Mouse (Mus musculus) limb, embryonic 14.5 days (tissue): ENCODE results near the gene Krba1. TPM values are rescaled to one million over a fixed set of nuclear protein-coding genes. Genes with fewer than 3 reads are reported as not detected.

Experiments used
- ATAC-seq: fragments of 200-750 bp; cut with Nextera tagmentation; 2 replicates; pipeline ENCODE4 v1.8.0; 2017; ENCODE audit warnings: low read depth, moderate number of reproducible peaks, moderate TSS enrichment; ENCODE audit not compliant: low FRiP score
- DNase-seq: peaks from one replicate; pipeline ENCODE4 v3.0.0-alpha.2; 2015; ENCODE audit warnings: low spot score
- H3K27ac ChIP-seq: fragments of 300-500 bp; sonication (generic); replicated peaks from 2 replicates; pipeline ENCODE4 v1.5.1; 2014; ENCODE audit warnings: low read depth, mild to moderate bottlenecking, low read length, moderate library complexity, mixed read lengths
- H3K27me3 ChIP-seq: fragments of 300-500 bp; sonication (generic); 2 replicates; pipeline ENCODE4 v1.6.1; 2014; ENCODE audit warnings: low read length, mixed read lengths; ENCODE audit not compliant: control insufficient read depth, insufficient read depth
- H3K36me3 ChIP-seq: fragments of 300-500 bp; sonication (generic); 2 replicates; pipeline ENCODE4 v1.6.1; 2014; ENCODE audit warnings: mild to moderate bottlenecking, low read length, moderate library complexity, mixed read lengths; ENCODE audit not compliant: control insufficient read depth, insufficient read depth
- H3K4me1 ChIP-seq: fragments of 300-500 bp; sonication (generic); 2 replicates; pipeline ENCODE4 v1.6.1; 2014; ENCODE audit warnings: antibody characterized with exemption, low read length, mixed read lengths; ENCODE audit not compliant: control insufficient read depth, insufficient read depth
- H3K4me2 ChIP-seq: fragments of 300-500 bp; sonication (generic); replicated peaks from 2 replicates; pipeline ENCODE4 v1.6.1; 2014; ENCODE audit warnings: low read depth, mild to moderate bottlenecking, low read length, moderate library complexity; ENCODE audit not compliant: severe bottlenecking
- H3K4me3 ChIP-seq: fragments of 300-500 bp; sonication (generic); replicated peaks from 2 replicates; pipeline ENCODE4 v1.5.1; 2014; ENCODE audit warnings: low read length
- H3K9ac ChIP-seq: fragments of 300-500 bp; sonication (generic); 2 replicates; pipeline ENCODE4 v1.6.1; 2014; ENCODE audit warnings: mild to moderate bottlenecking, low read depth, low read length, moderate library complexity; ENCODE audit not compliant: severe bottlenecking
- H3K9me3 ChIP-seq: fragments of 300-500 bp; sonication (generic); 2 replicates; pipeline ENCODE4 v1.6.1; 2016; ENCODE audit warnings: low read length; ENCODE audit not compliant: control insufficient read depth
- POLR2A ChIP-seq: fragments of 200-500 bp; IDR thresholded peaks from 2 replicates; pipeline ENCODE4 v1.8.0; 2012; ENCODE audit warnings: inconsistent platforms, mild to moderate bottlenecking, moderate library complexity, borderline replicate concordance; ENCODE audit not compliant: insufficient read depth, insufficient read length; ENCODE audit errors: extremely low read depth
- WGBS: fragments of 180-500 bp; shearing (Covaris S2); extraction: QIAGEN DNeasy Blood & Tissue Kit; methylation state at CpG from one replicate; pipeline ENCODE4 v1.1.7; 2014; 5-methylcytosine and 5-hydroxymethylcytosine counted together
- polyA plus RNA-seq, 2 experiments: library from polyadenylated mRNA; depleted of rRNA in 1 of 2; stranded (reverse) in 1 of 2; unstranded in 1 of 2; fragments of >200 nt; fragmentation: Nextera tagmentation in 1 of 2; extraction: Ambion mirVana in 1 of 2; gene quantifications; 2 replicates each; pipeline versions ENCODE4 v1.2.1 to v1.2.3; 2012 to 2014

Gene Krba1
- polyA plus RNA-seq, 2 experiments: 22.1 to 39.1 TPM

DNA sequence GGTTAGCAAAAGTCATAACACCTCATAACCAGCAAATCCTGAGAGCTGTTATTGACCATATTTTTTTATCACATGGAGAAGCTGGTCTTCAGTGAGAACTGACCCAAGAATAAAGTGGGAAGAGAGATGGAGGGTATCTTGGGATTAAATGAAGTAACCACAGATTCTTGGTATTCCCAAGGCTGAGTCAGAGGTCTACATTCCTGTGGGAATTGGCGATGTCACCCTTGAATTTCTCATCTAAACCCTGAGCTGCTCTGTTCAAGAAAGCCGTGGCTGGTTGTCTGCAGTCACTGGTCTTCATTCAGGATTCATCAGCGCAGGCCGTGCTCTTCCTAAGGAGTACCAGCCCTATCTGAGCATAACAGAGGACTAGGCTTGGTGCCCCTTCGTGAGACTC, 31.6 kb downstream of the Krba1 start:
- Histone ChIP-seq H3K27ac (no peak overlapping the region), H3K27me3 (no peaks in the 10 kb centered on the region), H3K4me2 (no peak overlapping the region), H3K4me3 (no peak overlapping the region), H3K9ac (no peak overlapping the region), H3K9me3 (no peaks in the 10 kb centered on the region), H3K4me1 (0 out of 2 replicates have a peak, but pooled peaks cover 7% of the 10 kb centered on the region), H3K36me3 (no peaks in the 10 kb centered on the region)
- ATAC-seq: no peak
- TF ChIP-seq POLR2A: no peak
- 72% methylated on average over 5 of the region's 5 CpGs for WGBS
- DNase-seq: no peak

DNA sequence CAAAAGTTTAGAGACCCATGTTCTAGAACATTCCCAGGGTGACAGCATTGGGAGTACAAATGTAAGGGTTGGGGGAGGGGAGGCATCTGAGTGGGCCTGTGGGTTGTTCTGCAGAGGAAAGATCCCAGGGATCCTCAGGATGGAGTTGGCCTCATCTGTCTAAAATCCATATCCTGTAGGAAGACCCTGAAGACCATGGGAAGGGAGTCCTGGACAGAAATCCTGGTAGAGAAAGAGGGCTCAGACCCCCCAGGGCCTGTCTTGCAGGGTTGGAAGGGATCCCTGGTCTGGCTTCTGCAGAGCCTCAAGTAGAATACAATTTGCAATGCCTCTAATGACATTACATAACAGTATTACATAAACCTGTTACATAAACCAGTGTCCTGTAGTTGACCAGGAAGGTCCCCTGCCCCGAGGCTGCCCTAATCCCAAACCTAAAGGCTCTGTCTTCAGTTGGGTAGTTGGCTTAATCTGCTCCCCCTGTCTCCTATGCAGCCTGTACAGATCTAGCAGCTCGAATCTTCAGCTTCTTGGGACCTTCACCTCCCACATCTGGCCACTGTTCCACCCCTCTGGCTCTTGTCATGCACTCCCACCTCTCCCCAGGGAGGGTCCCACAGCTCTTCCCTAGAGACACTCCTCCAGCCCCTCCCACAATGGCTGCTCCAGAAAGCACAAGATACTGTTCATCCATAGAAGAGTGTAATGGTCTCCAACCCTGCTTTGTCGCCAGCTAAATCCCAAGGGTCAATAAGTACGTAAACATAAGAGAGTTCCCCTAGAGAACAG, 33.6 kb downstream of the Krba1 start:
- 74% methylated on average over 4 of the region's 4 CpGs for WGBS
- DNase-seq (no peak), ATAC-seq (no peak)
- no peak overlapping the region for H3K9ac ChIP-seq
- no peak overlapping the region for H3K27ac ChIP-seq
- H3K4me1 ChIP-seq: no peaks in the 10 kb centered on the region
- H3K9me3 ChIP-seq: no peaks in the 10 kb centered on the region
- no peak for TF ChIP-seq POLR2A
- no peaks in the 10 kb centered on the region for H3K27me3 ChIP-seq
- no peaks in the 10 kb centered on the region for H3K36me3 ChIP-seq
- H3K4me2 ChIP-seq: no peak overlapping the region
- H3K4me3 ChIP-seq: no peak overlapping the region

DNA sequence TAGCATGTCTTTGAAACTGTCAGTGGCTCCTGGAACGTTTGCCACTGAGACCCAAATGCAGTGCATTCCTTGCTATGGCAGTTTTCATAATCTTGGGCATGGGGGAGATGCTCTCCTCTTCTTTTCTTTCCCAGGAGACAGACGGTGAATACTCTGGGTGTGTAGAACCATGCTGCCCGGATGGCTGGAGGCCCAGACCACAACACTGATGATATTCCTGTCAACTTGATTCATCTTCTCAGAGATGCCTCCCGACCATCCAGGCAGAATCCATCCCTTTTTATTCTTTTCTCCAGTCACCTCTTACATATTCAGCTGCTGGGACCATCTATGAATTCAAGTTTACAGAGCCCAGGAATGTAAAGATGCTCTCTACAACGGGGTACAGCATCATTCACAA, 35.4 kb downstream of the Krba1 start:
- 78% methylated on average over 5 of the region's 5 CpGs for WGBS
- no peaks in the 10 kb centered on the region for H3K9me3 ChIP-seq
- no peak for TF ChIP-seq POLR2A
- no peak overlapping the region for H3K4me2 ChIP-seq
- H3K36me3 ChIP-seq: no peaks in the 10 kb centered on the region
- no peaks in the 10 kb centered on the region for H3K27me3 ChIP-seq
- DNase-seq: no peak
- no peak for ATAC-seq
- no peak overlapping the region for H3K4me3 ChIP-seq
- H3K4me1 ChIP-seq: 0 out of 2 replicates have a peak, but pooled peaks cover 6% of the 10 kb centered on the region
- H3K9ac ChIP-seq: no peak overlapping the region
- no peak overlapping the region for H3K27ac ChIP-seq

DNA sequence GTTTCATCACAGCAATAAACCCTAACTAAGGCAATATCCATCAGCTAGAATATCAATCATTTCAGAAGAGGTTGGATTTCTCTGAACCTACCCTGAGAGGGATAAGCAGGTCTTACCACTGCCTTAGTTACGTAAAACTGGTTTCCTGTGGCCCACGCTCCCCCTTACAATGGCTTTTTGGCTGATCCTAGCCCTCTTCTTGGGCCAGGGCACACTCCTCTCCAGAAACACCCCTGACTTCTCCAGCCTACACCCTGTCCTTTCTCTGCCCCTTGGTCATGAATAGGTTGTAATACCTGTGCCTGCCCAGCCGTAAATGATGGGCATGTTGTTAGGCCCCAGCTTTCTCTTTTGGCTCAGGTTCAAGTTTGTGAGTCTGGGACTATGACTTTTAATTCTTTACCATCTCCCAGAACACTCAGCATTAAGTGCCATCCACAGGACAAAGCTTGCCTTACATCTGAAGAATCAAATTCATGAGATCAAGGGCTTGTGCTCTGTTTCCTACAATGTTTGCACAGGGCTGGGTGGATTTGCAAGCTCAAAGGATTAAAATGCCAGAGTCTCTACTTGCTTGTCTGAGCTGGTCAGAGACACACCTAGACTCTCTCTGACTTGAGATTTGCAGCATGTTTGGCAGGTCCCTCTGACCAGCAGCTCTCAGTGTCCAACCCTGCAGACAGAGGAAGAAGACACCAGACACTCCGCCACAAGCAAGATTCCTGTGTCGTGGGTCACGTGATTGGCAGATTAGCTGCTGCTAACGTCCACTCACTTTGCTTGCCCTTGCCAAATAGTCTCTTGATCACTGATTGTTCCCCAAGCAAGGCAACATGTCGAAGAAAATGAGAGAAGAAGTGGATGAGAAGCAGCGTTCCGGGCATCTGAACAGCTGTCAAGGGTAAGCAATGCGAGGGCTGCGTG, 37.8 kb downstream of the Krba1 start:
- TF ChIP-seq POLR2A: no peak
- Histone ChIP-seq H3K4me1 (peaks cover 15% of the 10 kb centered on the region; the same call in 1 of the 2 replicates), H3K9ac (no peak overlapping the region), H3K27ac (no peak overlapping the region), H3K4me3 (no peak overlapping the region), H3K4me2 (no peak overlapping the region), H3K36me3 (peaks cover 21% of the 10 kb centered on the region), H3K9me3 (no peaks in the 10 kb centered on the region), H3K27me3 (0 out of 2 replicates have a peak, but pooled peaks cover 3% of the 10 kb centered on the region)
- ATAC-seq (no peak), DNase-seq (no peak)
- 60% methylated on average over 12 of the region's 12 CpGs for WGBS

DNA sequence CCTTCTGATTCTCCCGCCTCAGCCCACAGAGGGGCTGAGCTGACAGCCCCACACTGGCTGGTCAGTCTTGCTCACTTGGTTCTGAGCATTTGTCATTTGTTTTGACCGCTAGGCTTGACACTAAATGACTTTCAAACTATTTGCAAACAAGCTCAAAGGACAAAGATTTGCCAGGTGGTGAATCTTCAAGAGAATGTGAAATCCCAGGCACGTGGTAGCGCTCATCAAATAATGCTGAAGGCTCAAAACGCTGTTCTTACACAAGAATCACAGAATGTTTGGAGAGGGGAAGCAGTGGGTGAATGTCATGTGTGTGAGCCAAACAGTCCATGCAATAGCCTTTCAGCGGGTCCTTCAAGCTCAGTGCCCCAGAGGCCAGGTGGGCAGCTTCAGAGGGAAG, 39.3 kb downstream of the Krba1 start:
- H3K27me3 ChIP-seq: peaks cover 10% of the 10 kb centered on the region; the same call in 1 of the 2 replicates
- TF ChIP-seq POLR2A: no peak
- no peak overlapping the region for H3K9ac ChIP-seq
- H3K4me1 ChIP-seq: peaks cover 24% of the 10 kb centered on the region
- peaks cover 36% of the 10 kb centered on the region for H3K36me3 ChIP-seq
- no peak overlapping the region for H3K27ac ChIP-seq
- DNase-seq: no peak
- H3K9me3 ChIP-seq: no peaks in the 10 kb centered on the region
- H3K4me3 ChIP-seq: no peak overlapping the region
- ATAC-seq: no peak
- 60% methylated on average over 6 of the region's 6 CpGs for WGBS
- H3K4me2 ChIP-seq: no peak overlapping the region
